Mouse (Mus musculus) lung, postnatal 0 days (tissue): ENCODE measurements around the gene Pbx3. TPM values are rescaled to one million over a fixed set of nuclear protein-coding genes. Genes with fewer than 3 reads are reported as not detected.

Experiments used
- ATAC-seq: fragments of 200-750 bp; cut with Nextera tagmentation; 2 replicates; pipeline ENCODE4 v1.8.0; 2017; ENCODE audit warnings: moderate library complexity
- DNase-seq: peaks from one replicate; pipeline ENCODE4 v3.0.0-alpha.2; 2016; ENCODE audit warnings: low spot score
- H3K27ac ChIP-seq: fragments of 300-500 bp; sonication (generic); 2 replicates; pipeline ENCODE4 v1.5.1; 2014; ENCODE audit warnings: antibody characterized with exemption, mild to moderate bottlenecking, low read length, mixed read lengths
- H3K27me3 ChIP-seq: fragments of 300-500 bp; sonication (generic); replicated peaks from 2 replicates; pipeline ENCODE4 v1.6.1; 2014; ENCODE audit warnings: low read length, mixed read lengths; ENCODE audit not compliant: insufficient read depth
- H3K36me3 ChIP-seq: fragments of 300-500 bp; sonication (generic); 2 replicates; pipeline ENCODE4 v1.6.1; 2014; ENCODE audit warnings: low read length, mixed read lengths; ENCODE audit not compliant: insufficient read depth
- H3K4me1 ChIP-seq: fragments of 300-500 bp; sonication (generic); 2 replicates; pipeline ENCODE4 v1.6.1; 2014; ENCODE audit warnings: antibody characterized with exemption, low read depth, low read length, mixed read lengths; ENCODE audit not compliant: insufficient read depth
- H3K4me2 ChIP-seq: fragments of 300-500 bp; sonication (generic); replicated peaks from 2 replicates; pipeline ENCODE4 v1.6.1; 2014; ENCODE audit warnings: low read depth, mild to moderate bottlenecking, low read length, moderate library complexity, mixed read lengths
- H3K4me3 ChIP-seq: fragments of 300-500 bp; sonication (generic); 2 replicates; pipeline ENCODE4 v1.5.1; 2014; ENCODE audit warnings: low read depth, low read length
- H3K9ac ChIP-seq: fragments of 300-500 bp; sonication (generic); replicated peaks from 2 replicates; pipeline ENCODE4 v1.6.1; 2014; ENCODE audit warnings: low read depth, mild to moderate bottlenecking
- H3K9me3 ChIP-seq: fragments of 300-500 bp; sonication (generic); 2 replicates; pipeline ENCODE4 v1.6.1; 2016; ENCODE audit warnings: low read length, mixed read lengths
- CTCF ChIP-seq: IDR thresholded peaks from 2 replicates; pipeline ENCODE4 v1.5.1; 2016; ENCODE audit warnings: antibody characterized with exemption, mild to moderate bottlenecking
- EP300 ChIP-seq: IDR thresholded peaks from 2 replicates; pipeline ENCODE4 v1.6.1; 2016; ENCODE audit warnings: antibody characterized with exemption, mild to moderate bottlenecking, control low read depth
- WGBS: fragments of 180-500 bp; shearing (Covaris S2); extraction: QIAGEN DNeasy Blood & Tissue Kit; methylation state at CpG from one replicate; pipeline ENCODE4 v1.1.7; 2014; 5-methylcytosine and 5-hydroxymethylcytosine counted together
- polyA plus RNA-seq: library from polyadenylated mRNA; unstranded; fragments of >200 nt; fragmentation: Nextera tagmentation; extraction: Ambion mirVana; gene quantifications from 2 replicates; pipeline ENCODE4 v1.2.1, GENCODE M21; 2015

Gene Pbx3
- polyA plus RNA-seq, 1 experiment from 2014 or later = 16.2 TPM

DNA sequence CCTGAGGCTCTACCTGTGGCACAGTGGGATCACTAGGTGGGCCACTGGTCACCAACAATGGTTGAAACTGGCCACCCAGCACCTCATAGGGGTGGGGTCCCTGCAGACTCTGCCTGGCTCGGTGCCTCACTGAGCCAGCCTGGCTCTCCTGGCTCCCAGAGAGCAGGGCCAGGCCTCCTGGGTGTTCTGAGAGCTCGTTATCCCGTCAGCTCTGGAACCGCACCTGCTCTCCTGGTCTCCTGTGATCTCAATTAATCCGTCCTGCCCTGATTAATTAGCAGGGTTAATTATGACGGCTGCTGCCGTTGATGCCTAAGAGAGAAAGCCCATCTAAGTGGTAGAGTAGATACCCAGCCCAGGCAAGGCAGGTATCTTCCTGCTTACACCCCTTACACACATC is 237.6 kb downstream of the Pbx3 start:
- H3K27ac ChIP-seq = no peak overlapping the region
- TF ChIP-seq CTCF (no peak), EP300 (no peak)
- H3K4me1 ChIP-seq = no peaks in the 10 kb centered on the region
- 85% methylated on average over 7 of the region's 7 CpGs for whole genome bisulfite sequencing
- no peak overlapping the region for H3K9ac ChIP-seq
- no peaks in the 10 kb centered on the region for H3K9me3 ChIP-seq
- H3K27me3 ChIP-seq = no peaks in the 10 kb centered on the region
- H3K36me3 ChIP-seq = no peaks in the 10 kb centered on the region
- H3K4me2 ChIP-seq = no peak overlapping the region
- DNase-seq (no peak), ATAC-seq (no peak)
- H3K4me3 ChIP-seq = no peak overlapping the region

DNA sequence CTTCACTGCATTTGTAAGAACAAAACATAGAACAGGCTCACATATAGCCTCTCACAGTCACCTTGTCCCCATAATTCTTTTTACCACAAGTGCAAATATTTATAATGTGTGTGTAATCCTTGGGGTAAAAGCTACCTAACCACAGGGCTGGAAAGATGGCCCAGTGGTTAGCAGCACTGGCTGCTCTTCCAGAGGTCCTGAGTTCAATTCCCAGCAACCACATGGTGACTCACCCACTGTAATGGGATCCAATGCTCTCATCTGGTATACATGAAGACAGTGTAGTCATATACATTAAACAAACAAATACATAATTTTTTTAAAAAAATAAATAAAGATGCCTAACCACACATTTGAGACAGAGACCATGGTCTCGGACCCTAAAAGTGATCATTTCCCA is 240.2 kb downstream of the Pbx3 start:
- Histone ChIP-seq H3K4me3 (no peak overlapping the region), H3K9me3 (no peaks in the 10 kb centered on the region), H3K36me3 (no peaks in the 10 kb centered on the region), H3K9ac (no peak overlapping the region), H3K27ac (no peak overlapping the region), H3K4me2 (no peak overlapping the region), H3K4me1 (no peaks in the 10 kb centered on the region), H3K27me3 (no peaks in the 10 kb centered on the region)
- TF ChIP-seq EP300 = no peak
- no peak for TF ChIP-seq CTCF
- 68% methylated on average over 1 of the region's 1 CpGs for WGBS
- no peak for ATAC-seq
- DNase-seq = no peak

DNA sequence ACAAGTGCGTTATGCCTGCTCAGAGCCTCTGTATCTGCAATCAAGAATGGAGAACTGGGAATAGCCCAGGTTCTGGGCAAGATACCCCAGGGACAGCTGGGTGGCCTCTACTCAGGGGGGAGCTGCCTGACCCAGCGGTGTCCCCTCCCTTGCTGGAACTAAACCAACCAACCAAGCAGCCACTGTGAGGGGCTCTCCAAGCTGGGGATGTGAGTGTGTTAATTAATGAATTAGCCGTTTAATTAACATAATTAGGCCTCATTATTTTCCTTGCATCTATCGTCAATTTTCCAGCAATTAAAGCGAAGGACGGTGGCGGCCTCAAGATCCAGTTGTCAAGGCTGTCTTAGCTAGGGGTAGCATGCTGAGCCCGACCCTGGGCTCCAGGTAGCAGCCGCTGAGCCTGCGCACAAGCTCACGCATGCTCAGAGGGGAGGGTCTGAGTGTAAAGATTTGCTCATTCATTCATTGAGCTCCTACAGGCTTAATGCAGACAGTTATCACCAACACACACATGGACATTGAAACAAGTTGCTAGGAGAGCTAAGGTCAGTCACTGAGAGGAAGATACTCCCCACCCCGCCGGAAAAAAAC is 243.2 kb downstream of the Pbx3 start:
- Histone ChIP-seq H3K4me1 (no peaks in the 10 kb centered on the region), H3K27ac (no peak overlapping the region), H3K9ac (no peak overlapping the region), H3K27me3 (no peaks in the 10 kb centered on the region), H3K4me3 (no peak overlapping the region), H3K9me3 (no peaks in the 10 kb centered on the region), H3K4me2 (no peak overlapping the region), H3K36me3 (no peaks in the 10 kb centered on the region)
- ATAC-seq = no peak
- 61% methylated on average over 13 of the region's 13 CpGs for WGBS
- no peak for DNase-seq
- TF ChIP-seq CTCF (no peak), EP300 (no peak)

DNA sequence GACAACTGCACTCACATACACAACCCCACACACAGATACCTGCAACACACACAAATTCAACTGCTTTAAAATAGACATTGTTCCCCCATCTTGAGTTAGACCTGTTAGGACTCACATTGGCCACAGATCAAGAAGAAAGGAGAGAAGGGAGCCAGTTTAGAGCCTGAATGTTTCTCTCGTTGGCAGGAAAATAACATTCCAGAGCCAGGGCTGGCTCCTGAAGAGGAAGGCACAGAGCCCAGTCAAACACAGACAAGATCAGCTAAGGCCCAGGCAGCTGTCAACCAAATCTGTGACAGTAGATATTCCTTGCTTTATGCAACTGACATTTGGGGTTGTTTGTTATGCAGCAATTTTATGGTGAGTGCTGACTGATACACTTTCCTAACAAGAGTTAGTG is 245.1 kb downstream of the Pbx3 start:
- Histone ChIP-seq H3K27me3 (no peaks in the 10 kb centered on the region), H3K27ac (no peak overlapping the region), H3K4me2 (no peak overlapping the region), H3K36me3 (no peaks in the 10 kb centered on the region), H3K9ac (no peak overlapping the region), H3K4me3 (no peak overlapping the region), H3K4me1 (no peaks in the 10 kb centered on the region), H3K9me3 (no peaks in the 10 kb centered on the region)
- 46% methylated on average over 1 of the region's 1 CpGs for WGBS
- TF ChIP-seq EP300 (no peak), CTCF (no peak)
- DNase-seq (no peak), ATAC-seq (no peak)

DNA sequence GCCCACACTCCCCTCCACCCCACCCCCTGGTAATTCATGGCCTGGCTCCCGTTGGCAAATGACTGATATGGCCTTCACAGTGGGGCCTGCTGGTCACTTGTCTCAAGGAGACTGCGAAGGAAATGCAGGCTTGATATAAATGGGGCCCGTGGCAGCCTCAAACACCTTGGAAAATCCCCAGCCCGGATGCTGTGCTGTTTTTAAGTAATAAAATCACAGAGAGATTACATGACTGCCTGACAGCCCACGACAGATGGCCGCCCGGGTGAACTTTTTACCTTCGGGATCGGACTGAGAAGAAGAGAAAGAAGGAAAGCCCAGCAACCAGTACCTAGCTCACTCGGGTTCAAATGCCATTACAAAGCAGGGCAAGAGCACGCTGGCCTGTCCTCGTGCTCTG is 249.0 kb downstream of the Pbx3 start:
- no peaks in the 10 kb centered on the region for H3K4me1 ChIP-seq
- no peak overlapping the region for H3K27ac ChIP-seq
- no peak for DNase-seq
- no peaks in the 10 kb centered on the region for H3K9me3 ChIP-seq
- ATAC-seq = no peak
- no peaks in the 10 kb centered on the region for H3K27me3 ChIP-seq
- 45% methylated on average over 12 of the region's 12 CpGs for WGBS
- TF ChIP-seq CTCF (no peak), EP300 (no peak)
- no peak overlapping the region for H3K9ac ChIP-seq
- no peak overlapping the region for H3K4me2 ChIP-seq
- H3K4me3 ChIP-seq = no peak overlapping the region
- no peaks in the 10 kb centered on the region for H3K36me3 ChIP-seq

Other genes starting within 250 kb of the Pbx3 start
- 62.1 and 67.9 TPM in 2 replicates for gene Mapkap1, start 33.6 kb upstream of the Pbx3 start, polyA plus RNA-seq